Mouse (Mus musculus) CH12.LX (cell line): ENCODE measurements at regions not wholly inside any gene's neighbourhood (a gene's known extent, or its start where the extent isn't known, plus 50 kb on each side); places are given as distances from the start of the nearest gene placed in this dataset.

Source experiments
- CTCF ChIP-seq, 2 experiments: IDR thresholded peaks in 1 of 2; conservative IDR thresholded peaks in 1 of 2; 2 replicates each; pipeline ENCODE4 v1.5.1; 2011 to 2012; ENCODE audit warnings: low read depth in 2 of 2, low read length in 2 of 2, improper control_type of control experiment in 1 of 2, inconsistent platforms in 1 of 2, mild to moderate bottlenecking in 1 of 2, moderate library complexity in 1 of 2
- E2F4 ChIP-seq: IDR thresholded peaks from 2 replicates; pipeline ENCODE4 v1.6.1; 2011; ENCODE audit warnings: low read depth, low read length, improper control_type of control experiment; ENCODE audit not compliant: insufficient replicate concordance
- EP300 ChIP-seq: IDR thresholded peaks from 2 replicates; pipeline ENCODE4 v1.6.1; 2011; ENCODE audit warnings: low read length, improper control_type of control experiment
- MAX ChIP-seq: IDR thresholded peaks from 2 replicates; pipeline ENCODE4 v1.6.1; 2011; ENCODE audit warnings: low read length, improper control_type of control experiment
- POLR2A ChIP-seq: IDR thresholded peaks from 2 replicates; pipeline ENCODE4 v1.6.1; 2011; ENCODE audit warnings: low read depth, mild to moderate bottlenecking, improper control_type of control experiment, low read length
- RAD21 ChIP-seq: IDR thresholded peaks from 2 replicates; pipeline ENCODE4 v1.6.1; 2011; ENCODE audit warnings: low read depth, mild to moderate bottlenecking, low read length, improper control_type of control experiment, moderate library complexity
- USF2 ChIP-seq: conservative IDR thresholded peaks from 2 replicates; pipeline ENCODE4 v1.6.1; 2011; ENCODE audit warnings: low read depth, low read length, improper control_type of control experiment

GRCm38 (mm10) chr7:142599942-142600341 is 66.7 kb downstream of the Igf2 start:
- no peak for TF ChIP-seq CTCF (conservative IDR thresholded peaks at IDR 0.05 in 1 of 2, IDR thresholded peaks at IDR 0.05 in 1 of 2; ENCODE audit: low read depth in 2 of 2, low read length in 2 of 2)
- no peak for TF ChIP-seq EP300
- no peak for TF ChIP-seq E2F4
- TF ChIP-seq MAX = no peak
- TF ChIP-seq RAD21 = no peak
- TF ChIP-seq POLR2A = no peak
- no peak for TF ChIP-seq USF2
